Mouse (Mus musculus): Measurements from ENCODE around the gene Nfib. TPM values are rescaled to one million over a fixed set of nuclear protein-coding genes. Genes with fewer than 3 reads are reported as not detected.

The Nfib gene
- polyA plus RNA-seq, 1 experiment from 2014 or later: 9.5 TPM

DNA sequence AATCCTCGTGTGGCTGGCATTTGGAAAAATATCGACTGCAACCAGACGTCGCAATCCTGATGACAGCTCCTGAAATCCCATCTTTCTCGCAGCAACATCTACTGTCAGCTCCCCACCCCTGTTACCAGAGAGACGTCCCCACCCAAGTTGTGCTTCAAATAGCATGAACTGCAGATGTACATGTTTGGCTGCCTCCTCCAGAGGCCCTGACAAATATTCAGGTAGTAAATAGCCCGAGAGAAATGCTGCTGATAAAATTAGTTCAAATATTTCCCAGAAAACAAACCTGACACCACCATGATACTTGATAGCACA, 132.3 kb downstream of the Nfib start:
- no peaks in the 10 kb centered on the region for H3K27me3 ChIP-seq (replicated peaks)
- no peaks in the 10 kb centered on the region for H3K36me3 ChIP-seq
- H3K27ac ChIP-seq: no peak overlapping the region
- no peak for ATAC-seq
- WGBS (ENCODE audit: insufficient replicate concordance): 63% methylated on average over 7 of the region's 7 CpGs
- no peak overlapping the region for H3K4me2 ChIP-seq
- no peaks in the 10 kb centered on the region for H3K9me3 ChIP-seq (replicated peaks)
- H3K9ac ChIP-seq: no peak overlapping the region
- H3K4me1 ChIP-seq: no peaks in the 10 kb centered on the region
- no peak overlapping the region for H3K4me3 ChIP-seq

DNA sequence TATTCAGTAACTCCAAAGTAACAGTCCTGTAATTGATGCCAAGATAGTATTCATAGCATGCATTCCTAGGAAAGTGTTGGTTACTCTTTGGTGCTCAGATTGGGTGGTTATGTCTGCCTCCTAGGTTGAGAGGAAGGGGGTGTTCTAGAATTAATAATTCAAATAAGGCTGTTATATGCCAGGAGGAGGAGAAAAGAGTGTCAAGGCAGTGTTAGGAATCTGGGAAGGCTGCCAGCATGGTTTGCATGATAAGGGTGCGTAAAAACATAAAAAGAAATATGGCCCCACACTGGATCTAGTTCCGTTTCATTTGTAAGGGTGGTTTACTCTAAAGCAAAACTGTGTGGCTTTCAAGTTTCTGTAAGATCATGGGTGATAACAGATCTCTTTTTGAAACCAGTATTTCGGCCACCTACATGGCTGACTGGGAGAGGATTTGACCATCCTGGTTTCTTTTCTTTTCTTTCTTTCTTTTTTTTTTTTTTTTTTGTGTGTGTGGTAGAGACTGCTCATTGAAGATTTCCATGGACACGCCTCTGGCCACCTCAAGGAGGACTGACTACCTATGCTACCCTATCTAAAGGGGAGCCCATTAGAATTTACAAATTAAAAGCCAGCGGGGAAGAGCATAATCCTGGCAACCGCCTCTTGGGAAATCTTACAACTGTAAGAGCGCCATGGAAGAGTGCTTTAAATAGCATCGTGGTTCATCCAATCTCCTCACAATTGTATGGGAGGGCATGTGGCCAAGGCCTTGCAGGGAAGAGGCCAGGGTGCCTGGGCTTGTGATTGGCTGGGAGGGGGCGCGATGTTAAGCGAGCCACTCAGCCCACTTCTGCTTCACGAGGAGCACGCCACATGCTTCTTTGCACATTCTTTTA, 132.9 kb downstream of the Nfib start:
- WGBS (ENCODE audit: insufficient replicate concordance): 62% methylated on average over 13 of the region's 13 CpGs
- H3K4me1 ChIP-seq: no peaks in the 10 kb centered on the region
- H3K36me3 ChIP-seq: no peaks in the 10 kb centered on the region
- no peak overlapping the region for H3K4me3 ChIP-seq
- H3K4me2 ChIP-seq: no peak overlapping the region
- H3K9me3 ChIP-seq (replicated peaks): no peaks in the 10 kb centered on the region
- no peak for ATAC-seq
- H3K27me3 ChIP-seq (replicated peaks): no peaks in the 10 kb centered on the region
- H3K27ac ChIP-seq: no peak overlapping the region
- H3K9ac ChIP-seq: no peak overlapping the region

DNA sequence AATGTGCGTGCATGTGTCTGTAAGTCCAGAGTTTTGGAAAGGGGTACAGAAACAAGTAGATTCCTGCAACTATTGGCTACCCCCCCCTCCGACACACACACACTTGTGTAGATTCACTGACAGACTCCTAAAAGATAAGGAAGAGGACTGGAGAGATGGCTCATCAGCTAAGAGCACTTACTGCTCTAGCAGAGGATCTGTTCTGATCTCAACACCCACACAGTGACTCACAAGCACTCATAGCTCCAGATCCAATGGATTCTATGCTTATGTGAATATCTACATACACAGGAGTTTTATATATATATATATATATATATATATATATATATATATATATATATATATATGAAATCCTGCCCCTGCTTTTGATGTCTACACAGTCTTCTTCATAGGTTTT, 146.7 kb downstream of the Nfib start:
- ATAC-seq: no peak
- Histone ChIP-seq H3K4me2 (no peak overlapping the region), H3K4me3 (no peak overlapping the region), H3K27me3 (replicated peaks) (no peaks in the 10 kb centered on the region), H3K27ac (no peak overlapping the region), H3K9me3 (replicated peaks) (no peaks in the 10 kb centered on the region), H3K4me1 (no peaks in the 10 kb centered on the region), H3K9ac (no peak overlapping the region), H3K36me3 (no peaks in the 10 kb centered on the region)
- 66% methylated on average over 2 of the region's 2 CpGs for WGBS (ENCODE audit: insufficient replicate concordance)

DNA sequence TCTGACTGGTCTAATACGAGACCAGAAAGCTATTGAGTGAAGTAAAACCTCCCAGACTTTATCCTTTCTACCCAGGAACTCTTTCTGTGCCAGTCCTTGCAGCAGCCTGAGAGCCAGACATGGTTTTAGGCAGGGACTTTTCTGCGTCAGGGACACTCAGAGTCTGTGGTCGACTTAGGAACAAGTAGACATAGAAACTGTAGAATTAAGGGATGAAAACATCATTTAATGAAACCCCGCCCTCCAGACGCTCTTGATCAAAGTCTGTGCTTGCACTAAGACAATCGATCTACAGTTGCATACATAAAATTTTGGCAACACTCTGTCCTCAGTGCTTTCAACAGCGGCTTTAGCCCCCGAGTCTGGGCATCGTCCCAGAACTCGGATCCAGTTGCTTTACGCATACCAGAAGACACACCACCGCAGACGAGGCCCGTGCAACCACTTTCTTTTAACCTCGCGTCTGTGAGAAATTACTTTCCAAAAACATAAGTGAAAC, 149.8 kb downstream of the Nfib start:
- Histone ChIP-seq H3K27me3 (replicated peaks) (no peaks in the 10 kb centered on the region), H3K4me3 (no peak overlapping the region), H3K9me3 (replicated peaks) (no peaks in the 10 kb centered on the region), H3K27ac (no peak overlapping the region), H3K4me1 (no peaks in the 10 kb centered on the region), H3K9ac (no peak overlapping the region), H3K36me3 (no peaks in the 10 kb centered on the region), H3K4me2 (no peak overlapping the region)
- no peak for ATAC-seq
- WGBS (ENCODE audit: insufficient replicate concordance): 75% methylated on average over 16 of the region's 16 CpGs

DNA sequence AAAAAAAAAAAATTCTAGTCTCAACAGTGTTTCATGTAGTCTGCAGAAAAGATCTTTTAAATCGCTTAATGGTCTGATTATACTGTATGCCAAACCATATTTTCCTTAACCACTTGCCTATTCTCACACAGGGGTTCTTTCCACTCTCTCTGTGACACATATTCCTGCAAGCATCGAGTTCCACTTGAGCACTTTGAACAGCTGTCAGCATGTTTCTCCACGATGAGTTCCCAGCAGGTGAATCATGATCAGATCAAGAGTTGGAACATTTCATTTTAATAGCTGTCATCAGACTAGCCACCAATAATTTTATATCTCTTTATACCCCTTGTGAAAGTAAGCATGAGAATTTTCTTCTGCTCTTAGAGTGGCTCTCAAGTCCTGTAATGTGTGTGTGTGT, 151.9 kb downstream of the Nfib start:
- Histone ChIP-seq H3K4me2 (no peak overlapping the region), H3K4me3 (no peak overlapping the region), H3K9me3 (replicated peaks) (no peaks in the 10 kb centered on the region), H3K27ac (no peak overlapping the region), H3K27me3 (replicated peaks) (no peaks in the 10 kb centered on the region), H3K36me3 (no peaks in the 10 kb centered on the region), H3K9ac (no peak overlapping the region), H3K4me1 (no peaks in the 10 kb centered on the region)
- 59% methylated on average over 3 of the region's 3 CpGs for WGBS (ENCODE audit: insufficient replicate concordance)
- no peak for ATAC-seq

DNA sequence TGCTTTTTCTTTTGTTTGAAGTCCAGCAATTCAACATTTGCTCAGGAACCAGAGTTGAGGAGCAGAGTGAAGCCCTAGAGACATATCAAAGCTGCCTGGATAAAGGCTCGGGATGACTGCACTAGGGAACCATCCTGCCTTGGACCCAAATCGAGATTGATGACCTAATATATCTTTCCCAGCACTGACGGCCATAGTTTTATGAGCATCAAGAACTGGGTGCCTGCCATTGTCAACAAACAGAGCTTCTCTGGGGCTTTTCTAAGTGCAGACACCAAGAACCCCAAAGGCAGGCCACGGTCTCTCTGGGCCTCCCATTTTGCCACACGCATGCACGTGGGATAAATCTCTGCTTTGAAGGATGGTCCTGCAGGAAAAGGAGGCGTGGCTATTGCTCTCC, 153.3 kb downstream of the Nfib start:
- H3K4me2 ChIP-seq: no peak overlapping the region
- H3K36me3 ChIP-seq: no peaks in the 10 kb centered on the region
- no peak overlapping the region for H3K9ac ChIP-seq
- no peak for ATAC-seq
- no peak overlapping the region for H3K27ac ChIP-seq
- H3K9me3 ChIP-seq (replicated peaks): no peaks in the 10 kb centered on the region
- WGBS (ENCODE audit: insufficient replicate concordance): 57% methylated on average over 7 of the region's 7 CpGs
- H3K4me3 ChIP-seq: no peak overlapping the region
- no peaks in the 10 kb centered on the region for H3K4me1 ChIP-seq
- H3K27me3 ChIP-seq (replicated peaks): no peaks in the 10 kb centered on the region

DNA sequence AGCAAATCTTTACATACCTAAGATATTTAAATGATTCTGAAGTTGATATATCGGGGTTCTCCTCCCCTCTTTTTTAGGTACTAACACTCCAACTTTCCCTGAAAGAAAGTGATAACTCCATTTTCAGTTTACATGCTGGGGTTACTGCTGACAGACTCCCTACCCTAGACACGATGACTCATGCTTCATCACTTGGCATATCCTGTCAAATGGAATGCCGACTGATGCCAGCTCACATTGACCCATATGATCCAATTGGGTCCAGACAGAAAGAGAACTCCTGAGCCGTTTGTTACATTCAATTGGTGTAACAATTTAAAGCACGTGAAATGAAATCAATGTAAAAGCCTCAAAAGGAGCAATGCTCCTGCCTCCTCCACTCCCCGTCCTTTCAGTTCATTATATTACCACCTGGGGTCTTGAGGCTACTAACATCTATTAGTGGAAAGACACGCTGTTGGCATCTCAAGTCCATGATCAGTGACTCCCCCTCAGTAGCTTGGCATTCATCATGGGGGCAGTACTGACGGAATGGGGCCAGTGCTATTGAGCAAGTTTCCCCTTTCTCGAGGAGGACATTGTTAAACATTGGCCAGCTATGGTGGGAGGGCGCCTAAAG, 155.7 kb downstream of the Nfib start:
- H3K27ac ChIP-seq: no peak overlapping the region
- no peak overlapping the region for H3K4me3 ChIP-seq
- H3K9me3 ChIP-seq (replicated peaks): no peaks in the 10 kb centered on the region
- ATAC-seq: no peak
- H3K36me3 ChIP-seq: no peaks in the 10 kb centered on the region
- H3K9ac ChIP-seq: no peak overlapping the region
- no peaks in the 10 kb centered on the region for H3K4me1 ChIP-seq
- no peaks in the 10 kb centered on the region for H3K27me3 ChIP-seq (replicated peaks)
- H3K4me2 ChIP-seq: no peak overlapping the region
- WGBS (ENCODE audit: insufficient replicate concordance): 66% methylated on average over 10 of the region's 10 CpGs

DNA sequence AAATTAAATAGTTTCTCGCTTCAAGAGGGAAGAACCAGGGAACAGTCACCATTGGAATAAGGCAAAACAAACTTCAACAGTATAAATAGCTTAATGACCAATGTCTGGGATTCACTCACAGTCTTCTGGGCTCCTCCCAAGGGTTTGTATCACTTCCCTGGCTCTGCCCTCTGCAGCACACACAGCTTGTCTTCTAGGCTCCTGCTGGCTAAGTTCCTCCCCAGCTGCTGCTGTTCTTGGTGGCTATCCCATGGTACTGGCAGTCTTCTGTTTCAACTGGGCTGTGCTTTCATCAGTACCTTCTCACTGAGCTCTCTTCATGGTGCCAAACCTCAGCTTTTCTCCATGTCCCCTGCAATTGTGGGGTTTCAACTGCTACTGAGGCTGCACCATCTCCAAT, 157.3 kb downstream of the Nfib start:
- WGBS (ENCODE audit: insufficient replicate concordance): 61% methylated on average over 1 of the region's 1 CpGs
- H3K4me1 ChIP-seq: no peaks in the 10 kb centered on the region
- H3K36me3 ChIP-seq: no peaks in the 10 kb centered on the region
- no peak overlapping the region for H3K27ac ChIP-seq
- H3K4me3 ChIP-seq: no peak overlapping the region
- no peaks in the 10 kb centered on the region for H3K27me3 ChIP-seq (replicated peaks)
- no peak overlapping the region for H3K9ac ChIP-seq
- no peak overlapping the region for H3K4me2 ChIP-seq
- ATAC-seq: no peak
- no peaks in the 10 kb centered on the region for H3K9me3 ChIP-seq (replicated peaks)

DNA sequence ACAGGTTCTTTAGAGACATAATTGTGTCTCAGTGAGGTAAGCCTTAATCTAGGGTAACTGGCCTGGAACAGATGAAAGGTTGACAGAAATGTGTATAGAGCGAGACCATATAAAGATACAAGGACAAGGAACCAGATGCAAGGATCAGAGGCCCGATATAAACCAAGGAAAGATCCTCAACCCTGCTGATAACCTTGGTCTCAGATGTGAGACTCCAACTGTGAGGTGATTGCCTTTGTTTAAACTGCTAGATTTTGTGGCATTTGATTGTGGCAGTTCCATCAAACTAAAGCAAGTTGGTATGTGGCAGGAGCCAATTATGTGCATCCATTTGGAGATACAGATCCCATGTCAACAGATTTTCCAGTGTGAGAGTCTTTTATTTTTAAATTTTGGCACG, 161.6 kb downstream of the Nfib start:
- H3K9me3 ChIP-seq (replicated peaks): no peaks in the 10 kb centered on the region
- 53% methylated on average over 3 of the region's 3 CpGs for WGBS (ENCODE audit: insufficient replicate concordance)
- H3K27ac ChIP-seq: no peak overlapping the region
- no peak overlapping the region for H3K4me3 ChIP-seq
- no peak for ATAC-seq
- H3K9ac ChIP-seq: no peak overlapping the region
- no peak overlapping the region for H3K4me2 ChIP-seq
- no peaks in the 10 kb centered on the region for H3K36me3 ChIP-seq
- no peaks in the 10 kb centered on the region for H3K4me1 ChIP-seq
- peaks cover 17% of the 10 kb centered on the region for H3K27me3 ChIP-seq (replicated peaks)

DNA sequence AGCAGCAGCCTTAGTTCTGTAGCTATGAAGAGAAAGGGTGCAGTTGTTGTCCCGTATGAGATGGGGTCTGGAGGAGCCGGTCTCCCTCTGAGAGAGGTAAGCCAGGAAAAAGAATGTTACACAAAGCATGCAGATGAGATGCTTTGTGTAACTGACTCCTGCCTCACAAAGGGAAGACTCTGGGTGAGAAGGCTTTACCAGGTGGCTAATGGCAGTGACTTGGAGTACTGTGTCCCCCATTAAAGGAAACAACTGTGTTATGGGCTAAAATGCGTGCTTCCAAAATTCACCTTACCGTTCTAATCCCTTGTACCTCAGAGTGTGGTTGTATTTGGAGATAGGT, 162.2 kb downstream of the Nfib start:
- ATAC-seq: no peak
- no peak overlapping the region for H3K4me3 ChIP-seq
- WGBS (ENCODE audit: insufficient replicate concordance): 73% methylated on average over 4 of the region's 4 CpGs

DNA sequence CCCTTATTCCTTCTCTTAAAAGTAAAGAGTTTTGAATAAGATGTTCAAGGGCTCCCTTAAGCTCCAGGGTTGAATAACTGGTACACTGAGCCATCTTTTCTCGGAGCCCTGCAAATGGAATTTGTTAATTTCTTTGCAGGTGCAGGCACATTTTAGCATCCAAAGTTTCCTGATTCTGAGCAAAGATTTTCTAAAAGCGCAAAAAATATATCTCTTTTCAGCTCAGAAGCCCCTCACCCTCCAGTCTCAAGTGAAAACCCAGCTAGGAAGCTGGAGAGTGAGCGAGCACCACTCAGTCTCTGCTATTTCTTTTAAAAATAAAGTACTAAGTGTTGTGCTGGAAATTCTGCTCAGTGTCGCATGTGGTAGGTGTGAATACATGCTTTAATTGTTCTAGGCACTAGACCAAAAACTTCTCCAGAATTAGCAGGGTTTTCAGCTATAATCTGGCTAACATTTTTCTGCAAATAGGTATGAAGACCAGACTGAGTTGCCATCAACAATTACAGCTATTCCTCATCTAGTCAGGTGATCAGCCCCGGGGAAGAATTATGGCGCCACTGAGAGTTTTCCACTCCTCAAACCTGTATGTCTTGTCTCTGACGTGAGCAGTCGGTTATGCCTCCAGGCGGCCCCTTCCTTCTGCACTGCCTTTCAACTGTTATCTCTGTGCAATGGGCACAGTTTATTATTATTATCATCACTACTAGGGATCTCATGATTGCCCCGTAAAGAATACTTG, 162.7 kb downstream of the Nfib start:
- no peak overlapping the region for H3K4me3 ChIP-seq
- WGBS (ENCODE audit: insufficient replicate concordance): 58% methylated on average over 10 of the region's 10 CpGs

More for the DNA sequence above, 162.2 kb downstream of the Nfib start:
- Histone ChIP-seq H3K9me3 (replicated peaks) (no peaks in the 10 kb centered on the region), H3K36me3 (no peaks in the 10 kb centered on the region), H3K9ac (no peak overlapping the region), H3K27ac (no peak overlapping the region), H3K27me3 (replicated peaks) (peaks cover 22% of the 10 kb centered on the region), H3K4me1 (peaks cover 3% of the 10 kb centered on the region; the same call in 1 of the 2 replicates), H3K4me2 (no peak overlapping the region)

DNA sequence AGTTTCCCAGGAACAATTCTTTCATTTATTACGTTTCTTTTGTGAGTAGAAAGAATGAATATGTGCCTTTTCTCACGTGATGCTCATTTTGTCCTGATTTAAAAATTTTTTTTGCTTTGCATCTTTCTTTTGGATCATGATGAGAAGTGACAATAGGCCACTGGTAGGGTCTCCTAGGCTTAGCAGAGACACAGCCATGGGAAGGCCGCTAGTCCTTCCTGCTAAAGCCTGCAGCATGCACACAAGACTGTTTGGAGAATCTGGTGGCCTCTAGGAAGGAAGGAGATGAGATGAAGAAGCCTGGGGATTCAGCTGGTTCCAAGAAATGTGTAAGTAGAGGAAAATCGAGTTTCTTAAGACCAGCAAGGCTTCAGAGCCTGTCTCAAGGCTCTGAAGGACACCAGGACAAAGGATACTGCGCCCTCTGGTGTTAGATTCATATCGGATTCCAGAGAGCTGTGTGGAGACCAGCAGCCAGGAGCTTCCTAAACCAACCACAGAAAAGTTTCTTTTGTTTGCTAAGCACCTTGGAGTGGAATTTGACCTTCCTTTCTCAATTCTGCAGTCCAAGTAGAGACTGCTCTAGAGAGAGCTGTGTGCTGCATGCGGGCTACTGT, 163.5 kb downstream of the Nfib start:
- no peak for ATAC-seq
- no peak overlapping the region for H3K4me3 ChIP-seq
- H3K9me3 ChIP-seq (replicated peaks): no peaks in the 10 kb centered on the region
- no peak overlapping the region for H3K4me2 ChIP-seq
- 24% methylated on average over 7 of the region's 7 CpGs for WGBS (ENCODE audit: insufficient replicate concordance)
- H3K4me1 ChIP-seq: peaks cover 5% of the 10 kb centered on the region; the same call in 1 of the 2 replicates
- H3K27ac ChIP-seq: no peak overlapping the region
- no peak overlapping the region for H3K9ac ChIP-seq
- H3K36me3 ChIP-seq: no peaks in the 10 kb centered on the region
- H3K27me3 ChIP-seq (replicated peaks): peaks cover 36% of the 10 kb centered on the region

More for the DNA sequence above, 162.7 kb downstream of the Nfib start:
- Histone ChIP-seq H3K9me3 (replicated peaks) (no peaks in the 10 kb centered on the region), H3K4me2 (no peak overlapping the region), H3K27me3 (replicated peaks) (peaks cover 28% of the 10 kb centered on the region), H3K9ac (no peak overlapping the region), H3K27ac (no peak overlapping the region), H3K36me3 (no peaks in the 10 kb centered on the region), H3K4me1 (peaks cover 5% of the 10 kb centered on the region; the same call in 1 of the 2 replicates)
- no peak for ATAC-seq
